Mouse (Mus musculus) gastrocnemius, adult 2 months (tissue): Measurements from ENCODE around the gene Gm21477. TPM values are rescaled to one million over a fixed set of nuclear protein-coding genes. Genes with fewer than 3 reads are reported as not detected.
"Not testable (repeated sequence)": the region's sequence is repeated elsewhere in the genome, so short reads cannot be mapped to it uniquely, and the experiment has no call there.

Experiments
- DNase-seq: peaks from one replicate; pipeline ENCODE4 v3.0.0; 2022
- H3K27ac ChIP-seq: fragments of 200-600 bp; 2 replicates; pipeline ENCODE4 v1.8.1; 2022; ENCODE audit warnings: mild to moderate bottlenecking
- H3K4me3 ChIP-seq: fragments of 200-600 bp; 2 replicates; pipeline ENCODE4 v1.8.1; 2022; ENCODE audit warnings: mild to moderate bottlenecking, moderate library complexity
- intact Hi-C: fragments of 180-260 bp; cut with DNase I; formaldehyde crosslinking; loops from one replicate; pipeline ENCODE4 v1.15.1; 2025
- long read RNA-seq, 2 experiments: library from polyadenylated mRNA; stranded (forward); transcript quantifications; one replicate each; pipeline ENCODE4 v2.0.0; 2021
- total RNA-seq, 2 experiments: library from RNA; stranded (reverse); gene quantifications; 2 replicates each; pipeline ENCODE4 v1.2.3; 2021

Gene Gm21477
- not detected for total RNA-seq
- long read RNA-seq, experiment 1: 0 reads
- long read RNA-seq, experiment 2: 0 reads

- intact Hi-C loops, H3K27ac ChIP-seq, H3K4me3 ChIP-seq, DNase-seq: not testable (repeated sequence)
These were observed at the start of gene Gm21477 for GRCm38 (mm10) chrY:87116521-87116920. Gene Gm21477, plus strand, starts transcription at chrY:87116821.
